Mouse (Mus musculus) mouse trophoblast stem cell (cell line): ENCODE data around the gene Dcp1b.

Experiments
- in situ Hi-C, 2 experiments: fragments of 300-500 bp; cut with MseI, MboI; formaldehyde crosslinking; loops; 2 replicates in 1 of 2; 3 replicates in 1 of 2; pipeline ENCODE4 v1.15.1; 2025

Dcp1b gene

GRCm38 (mm10) chr6:119175078-119175853 is at the start of gene Dcp1b:
Gene Dcp1b, plus strand, starts transcription at chr6:119175253.
- in situ Hi-C loops, result no loop called here

- in situ Hi-C loops, result no loop called here
Observed at GRCm38 (mm10) chr6:119126991-119127390, 48.1 kb upstream of the Dcp1b start.

GRCm38 (mm10) chr6:119128076-119128475 is 47.0 kb upstream of the Dcp1b start:
- in situ Hi-C loops, result no loop called here

DNA sequence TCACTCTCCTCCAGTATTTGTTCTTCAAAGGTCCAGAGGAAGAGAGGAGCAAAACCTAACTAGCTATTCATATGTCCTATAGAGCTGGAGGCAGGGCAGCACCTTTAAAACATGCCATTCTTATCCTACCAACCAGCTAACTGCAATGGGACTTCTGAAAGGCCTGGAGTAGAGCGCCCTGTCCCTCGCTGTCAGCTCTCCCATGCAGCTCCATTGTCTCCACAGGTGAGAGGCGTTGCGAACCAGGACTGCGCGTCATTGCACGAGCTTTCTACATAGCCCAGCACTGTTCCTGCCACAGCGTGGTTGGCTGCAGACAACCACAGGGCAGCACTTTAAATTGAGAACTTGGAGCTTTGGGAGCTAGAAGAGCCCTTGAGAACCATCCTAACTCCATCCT is 46.5 kb upstream of the Dcp1b start:
- in situ Hi-C loops, result no loop called here

DNA sequence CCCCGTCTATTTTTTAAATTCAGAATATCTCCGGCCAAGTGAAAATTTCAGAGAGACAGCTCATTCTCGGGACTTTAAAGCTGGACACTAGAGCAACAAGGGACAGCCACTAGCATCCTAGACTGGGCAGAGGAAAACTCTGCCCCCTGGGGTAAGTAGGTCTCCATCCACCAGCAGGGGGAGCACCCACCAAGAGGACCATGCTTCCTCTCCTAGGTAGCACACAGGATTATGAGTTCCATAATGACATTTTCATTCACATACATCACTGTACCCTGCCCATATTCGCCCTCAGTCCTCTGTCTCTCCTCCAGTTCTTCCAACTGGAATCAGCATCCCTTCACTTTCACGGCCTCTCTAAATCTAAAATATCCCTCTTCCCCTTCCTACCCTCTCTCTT is 45.4 kb upstream of the Dcp1b start:
- in situ Hi-C loops, result no loop called here

DNA sequence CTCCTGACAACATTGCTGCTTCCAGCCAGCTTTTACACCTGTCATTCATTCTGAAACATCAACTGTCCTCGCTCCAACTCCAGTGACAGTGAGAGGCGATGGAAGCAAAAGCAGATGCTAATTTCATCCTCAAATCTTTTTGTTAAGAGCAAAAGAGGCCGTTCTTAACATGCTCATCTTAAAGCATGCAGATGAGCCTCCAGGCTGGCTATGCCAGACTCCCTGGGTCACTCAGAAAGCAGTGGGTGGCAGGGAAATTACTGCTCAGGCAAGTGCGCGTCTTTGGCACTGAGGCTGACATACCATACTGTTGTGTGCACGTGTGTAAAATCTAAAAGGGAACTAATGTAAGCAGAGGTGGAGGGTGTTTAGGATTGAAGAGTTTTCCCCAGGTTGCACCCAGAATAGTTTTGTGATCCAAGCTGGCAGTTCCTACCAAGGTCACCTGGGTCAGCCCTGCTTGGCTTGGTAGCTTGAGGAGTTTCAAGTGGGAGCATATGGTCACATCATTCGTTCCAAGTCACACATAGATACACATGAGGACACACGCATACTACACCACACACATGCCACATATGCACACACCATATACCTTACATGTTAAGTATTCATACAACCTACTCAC is 42.8 kb upstream of the Dcp1b start:
- in situ Hi-C loops, result no loop called here

GRCm38 (mm10) chr6:119132863-119133262 is 42.2 kb upstream of the Dcp1b start:
- in situ Hi-C loops, result no loop called here

DNA sequence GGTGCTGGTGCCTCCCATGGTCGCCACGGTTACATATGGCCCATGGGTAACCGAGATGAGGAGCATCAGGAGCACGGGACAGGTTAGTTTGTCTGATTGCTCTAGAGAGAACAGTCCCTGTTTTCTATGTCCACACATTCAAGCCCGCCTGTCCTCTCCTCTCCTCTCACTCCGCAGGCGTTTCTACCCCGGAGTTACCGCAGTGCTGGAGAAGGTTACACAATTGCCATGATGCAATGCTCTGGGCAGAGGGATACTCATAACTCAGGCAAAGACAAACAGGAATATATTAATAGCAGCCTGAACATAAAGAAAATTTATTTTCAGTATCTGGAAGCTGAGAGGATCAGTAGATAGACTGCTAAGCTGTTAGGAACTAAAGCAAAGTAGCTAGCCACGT is 37.3 kb upstream of the Dcp1b start:
- in situ Hi-C loops, result no loop called here

DNA sequence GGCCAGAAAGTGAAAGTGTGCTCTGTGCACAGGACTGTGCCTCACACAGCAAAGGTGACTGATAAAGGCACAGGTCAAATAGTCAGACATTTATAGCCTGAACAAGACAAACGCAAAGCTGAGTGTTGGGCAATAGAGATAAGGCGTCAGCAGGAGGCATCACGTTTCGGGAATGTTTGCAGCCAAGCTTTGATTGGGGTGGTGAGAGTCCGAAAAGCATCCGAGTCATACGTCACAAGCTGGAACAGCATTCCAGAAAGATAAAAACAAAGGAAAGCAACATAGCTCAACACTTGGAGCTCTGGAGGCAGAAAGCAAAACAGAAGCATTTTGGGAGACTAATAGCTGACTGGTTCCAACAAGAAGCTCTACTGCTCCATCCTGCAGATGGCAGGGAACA is 35.5 kb upstream of the Dcp1b start:
- in situ Hi-C loops, result no loop called here

DNA sequence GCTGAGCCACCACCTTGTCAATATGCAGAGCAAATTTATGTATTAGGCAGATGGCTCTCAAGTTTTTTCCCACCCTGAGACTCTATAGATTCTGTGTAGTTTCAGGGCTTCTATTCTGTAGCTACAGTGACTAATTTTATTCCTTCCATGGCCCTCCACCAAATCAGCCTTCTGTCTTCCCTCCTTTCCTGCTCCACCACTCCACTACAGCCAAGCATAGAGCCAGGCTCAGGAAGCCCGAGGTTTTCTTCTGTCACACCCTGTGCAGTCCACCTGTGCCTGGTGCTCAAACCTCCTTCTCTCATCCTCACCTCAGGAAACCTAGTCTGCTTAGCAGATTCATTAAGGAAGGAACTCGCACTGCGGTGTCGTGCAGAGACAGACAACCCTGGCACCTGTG is 29.9 kb upstream of the Dcp1b start:
- in situ Hi-C loops, result no loop called here

DNA sequence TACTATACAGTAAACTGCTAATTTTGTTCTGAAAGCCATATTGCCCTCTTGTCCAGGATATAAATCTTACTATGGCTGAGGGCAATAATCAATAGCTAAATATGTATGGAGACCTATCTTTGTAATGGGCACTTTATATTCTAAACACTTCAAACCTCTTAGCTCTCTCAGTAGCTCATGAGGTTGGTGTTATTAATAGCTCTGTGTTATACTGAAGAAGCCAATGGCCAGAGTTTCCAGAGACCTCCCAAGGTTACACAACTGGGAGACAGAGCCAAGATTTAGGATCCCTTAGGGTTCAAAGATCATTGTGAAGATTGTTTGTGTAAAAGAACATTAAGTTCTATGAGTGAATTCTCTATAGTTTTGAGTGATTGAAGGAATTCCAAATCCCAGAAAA is 9.4 kb upstream of the Dcp1b start:
- in situ Hi-C loops, result no loop called here

DNA sequence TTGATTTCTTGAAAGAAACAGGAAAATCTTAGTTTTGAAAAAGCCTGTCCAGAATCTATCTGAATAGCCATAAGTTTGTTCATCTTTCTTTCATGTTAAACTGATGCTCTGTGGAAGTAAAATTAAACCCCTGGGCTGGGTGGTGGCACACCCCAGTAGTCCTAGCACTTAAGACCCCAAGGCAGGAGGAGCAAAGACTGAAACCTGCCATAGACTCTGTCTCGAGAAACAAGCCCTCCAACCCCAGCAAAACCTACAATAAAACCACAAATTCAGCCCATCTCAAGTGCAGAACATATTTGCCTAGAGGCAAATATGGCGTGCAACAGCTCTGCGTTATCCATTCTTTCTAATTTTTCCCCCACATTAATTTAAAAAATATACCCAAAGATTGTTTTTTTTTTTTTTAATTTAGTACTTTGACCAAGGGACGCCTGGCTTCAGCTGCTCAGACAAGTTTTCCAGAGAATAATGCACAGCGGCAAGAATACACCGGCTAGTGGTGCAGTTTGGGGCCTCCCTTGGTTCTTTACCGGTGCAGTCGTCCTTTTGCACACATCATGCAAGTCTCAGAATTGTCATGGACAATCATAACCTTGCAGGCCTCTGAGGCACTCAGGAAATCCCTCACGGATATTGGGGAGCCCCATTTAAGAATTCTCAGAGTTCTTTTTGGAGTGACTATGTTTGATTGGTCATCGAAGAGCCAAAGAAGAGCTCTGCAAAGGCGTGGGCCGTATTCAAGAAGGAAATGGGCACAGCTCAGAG is 562 bp upstream of the Dcp1b start:
- in situ Hi-C loops, result no loop called here

GRCm38 (mm10) chr6:119176103-119176502 is 1.1 kb downstream of the Dcp1b start:
- in situ Hi-C loops, result no loop called here

DNA sequence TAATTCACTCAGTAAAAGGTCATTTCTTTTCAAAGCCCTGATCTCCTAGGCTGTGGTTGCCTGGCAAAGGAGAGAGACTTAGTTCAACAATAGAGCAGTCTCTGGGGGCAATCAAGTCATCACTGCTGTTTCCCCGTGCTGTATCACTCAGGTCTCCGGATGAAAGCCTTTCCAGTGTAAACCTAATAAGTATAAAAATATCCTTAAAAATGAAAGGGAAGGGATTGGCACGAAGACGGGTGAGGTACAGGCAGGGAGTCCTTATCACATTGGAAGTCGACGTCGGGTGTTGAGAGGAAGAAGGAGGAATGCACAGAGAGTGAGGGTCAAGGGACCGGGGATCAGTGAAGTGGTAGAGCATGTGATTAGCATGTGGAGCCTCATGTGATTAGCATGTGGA is 2.0 kb downstream of the Dcp1b start:
- in situ Hi-C loops, result no loop called here

DNA sequence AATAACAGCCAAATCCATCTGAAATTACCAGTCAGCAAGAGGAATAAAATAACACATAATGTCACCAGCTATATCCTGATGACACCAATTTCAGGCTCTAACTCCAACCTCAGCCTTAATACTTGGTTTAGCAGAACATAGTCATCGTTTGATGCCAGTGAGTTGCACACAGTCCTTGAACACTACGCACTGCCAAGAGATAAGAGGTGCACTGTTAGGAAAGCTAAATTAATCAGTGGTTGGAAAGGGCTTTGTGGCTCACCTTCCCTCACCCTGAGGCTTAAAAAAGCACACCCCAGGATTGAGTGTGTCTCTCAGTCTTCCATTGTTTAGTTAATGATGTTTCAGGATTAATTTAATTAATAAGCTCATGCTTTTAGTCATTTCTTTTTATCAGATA is 5.1 kb downstream of the Dcp1b start:
- in situ Hi-C loops, result no loop called here

DNA sequence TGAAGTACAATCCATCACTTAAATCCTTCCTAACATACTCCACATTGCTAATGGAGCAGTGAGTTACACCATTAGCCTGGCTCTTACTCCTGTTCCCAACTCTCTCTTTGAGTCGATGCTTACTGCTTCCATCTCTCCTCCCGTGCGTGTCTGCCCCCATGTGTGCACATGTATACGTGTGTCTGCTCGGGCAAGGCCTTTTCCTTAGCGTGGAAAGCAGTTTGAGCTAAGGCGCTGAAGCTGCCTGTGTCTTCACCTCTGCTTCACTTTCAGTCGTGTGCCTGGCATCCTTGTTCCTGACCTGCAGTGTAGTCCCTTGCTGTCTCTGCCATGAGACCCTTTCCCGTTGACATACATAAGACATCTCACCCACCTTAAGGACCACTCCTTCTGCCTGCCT is 7.2 kb downstream of the Dcp1b start:
- in situ Hi-C loops, result no loop called here

- in situ Hi-C loops, result no loop called here
Observed at GRCm38 (mm10) chr6:119183781-119184180, 8.7 kb downstream of the Dcp1b start.

DNA sequence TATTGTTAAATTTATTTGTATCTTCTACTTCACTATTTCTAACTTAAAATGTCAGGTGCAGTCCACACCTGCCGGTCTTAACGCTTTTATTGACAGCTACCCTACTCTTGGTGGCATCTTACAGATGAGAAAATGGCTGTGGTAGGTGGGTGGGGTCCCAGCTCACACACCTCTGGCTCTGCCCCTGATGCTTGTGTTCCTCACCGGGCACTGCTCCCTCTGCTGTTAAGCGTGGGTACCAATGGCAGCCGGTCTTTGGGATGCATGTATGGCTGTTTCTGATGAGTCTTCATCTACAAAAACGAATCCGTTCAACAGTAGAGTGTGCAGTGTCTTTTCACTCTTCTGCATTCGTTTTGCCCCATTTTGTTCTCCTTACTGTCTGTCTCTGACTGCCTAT is 11.6 kb downstream of the Dcp1b start:
- in situ Hi-C loops, result no loop called here

DNA sequence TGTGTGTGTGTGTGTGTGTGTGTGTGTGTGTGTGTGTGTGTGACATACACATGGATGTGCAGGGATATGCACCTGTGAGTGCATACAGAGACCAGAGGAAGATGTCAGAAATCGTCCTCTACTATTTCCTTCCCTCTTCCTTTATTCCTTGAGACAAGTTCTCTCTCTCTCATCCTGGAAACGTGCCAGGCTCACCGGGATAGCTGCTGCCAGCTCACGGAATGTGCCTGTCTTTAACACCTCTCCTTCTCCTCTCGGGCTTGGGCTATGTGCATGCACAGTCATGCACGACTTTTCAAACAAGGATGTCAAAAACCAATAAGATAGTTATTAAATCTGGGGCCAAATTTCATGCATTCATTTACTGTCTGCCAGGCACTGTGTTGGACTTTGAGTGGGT is 12.6 kb downstream of the Dcp1b start:
- in situ Hi-C loops, result no loop called here

- in situ Hi-C loops, result no loop called here
Observed at GRCm38 (mm10) chr6:119191478-119191877, 16.4 kb downstream of the Dcp1b start.

DNA sequence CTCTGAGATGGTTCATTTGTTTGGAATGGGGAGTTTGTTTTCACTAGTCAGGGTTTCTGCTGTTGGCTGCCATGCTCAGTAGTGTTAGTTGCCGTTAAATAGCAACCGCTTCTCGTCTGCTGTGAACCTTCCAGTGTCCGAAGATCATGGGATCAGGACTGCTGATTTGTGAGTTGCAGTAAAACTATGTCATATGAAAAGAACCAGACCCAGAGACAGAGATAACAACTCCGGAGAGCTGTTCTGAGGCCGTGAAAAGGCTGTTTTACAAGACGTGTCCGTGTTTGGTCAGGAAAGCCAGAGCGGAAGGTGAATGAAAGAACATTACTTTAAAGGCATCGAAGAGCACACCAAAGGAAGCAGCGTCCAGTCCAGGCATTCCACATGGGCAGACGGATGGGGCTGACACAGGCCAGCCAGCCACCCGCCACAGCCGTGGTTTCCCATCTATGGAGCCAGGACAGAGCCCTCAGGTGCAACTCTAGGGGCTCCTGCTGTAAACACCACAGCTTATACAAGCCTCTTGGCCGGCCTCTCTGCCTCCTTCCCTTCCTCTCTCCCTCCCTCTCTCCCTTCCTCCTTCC is 18.6 kb downstream of the Dcp1b start:
- in situ Hi-C loops, result no loop called here

GRCm38 (mm10) chr6:119194161-119194560 is 19.1 kb downstream of the Dcp1b start:
- in situ Hi-C loops, result no loop called here
